ENCODE assay signal across 8 mouse cellular contexts in the genomic region with DNA sequence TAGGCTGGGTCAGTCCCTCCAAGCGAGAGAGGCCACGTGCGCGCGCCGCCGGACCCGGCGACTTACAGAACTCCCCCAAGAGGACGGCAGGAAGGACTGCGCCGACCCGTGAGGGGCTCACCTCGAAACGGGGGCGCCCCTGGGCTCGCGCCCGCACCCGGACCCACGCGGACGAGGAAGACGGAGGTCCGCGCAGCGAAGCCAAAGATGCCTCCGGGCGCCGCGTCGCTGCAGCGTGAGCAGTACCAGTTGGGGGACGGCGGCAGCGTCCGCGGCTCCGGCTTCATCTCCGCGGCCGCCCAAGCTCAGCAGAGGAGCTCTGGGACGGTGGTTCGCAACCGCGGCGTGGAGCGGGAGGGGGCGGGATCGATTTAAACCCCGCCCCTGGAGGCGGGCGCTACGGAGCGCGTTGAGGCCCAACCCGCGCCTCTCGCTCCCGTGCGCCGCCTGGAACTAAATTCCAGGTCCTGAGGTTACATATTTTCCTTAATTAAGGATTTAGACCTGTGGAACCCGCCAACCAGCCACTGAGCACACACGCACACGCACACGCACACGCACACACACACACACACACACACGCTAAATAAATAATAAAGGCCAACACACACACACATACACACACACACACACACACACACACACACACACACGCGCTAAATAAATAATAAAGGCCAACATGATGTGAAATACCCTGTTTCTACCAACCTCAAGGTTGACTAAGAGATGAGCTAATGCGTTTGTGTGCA. TPM values are rescaled to one million over a fixed set of nuclear protein-coding genes. Genes with fewer than 3 reads are reported as not detected.
A peak's percentile ranks its signal among the peaks of the same experiment; 100 is the strongest.
DNase-seq lines count a peak whose midpoint lies in the region; ATAC-seq and TF ChIP-seq lines count a peak whose summit lies in the region.

TSS of gene Gemin5 (minus strand) at position 373 of the 749 bp plus-strand sequence.

- no peaks in the 10 kb centered on the region for H3K27me3 ChIP-seq in forebrain, embryonic 13.5 days
- no peaks in the 10 kb centered on the region for H3K27me3 ChIP-seq in liver, postnatal 0 days (ENCODE audit: insufficient read depth, low read length)
- H3K27me3 ChIP-seq in neural tube, embryonic 13.5 days, result no peaks in the 10 kb centered on the region

- H3K9ac ChIP-seq in forebrain, embryonic 13.5 days, result peak within 1 kb of the TSS; percentile 85
- peak within 1 kb of the TSS; percentile 73 for H3K9ac ChIP-seq in liver, postnatal 0 days (replicated peaks)
- peak within 1 kb of the TSS; percentile 84 for H3K9ac ChIP-seq in neural tube, embryonic 13.5 days

- 0 out of 2 replicates have a peak, but pooled peaks have one; percentile 27 for TF ChIP-seq CTCF in liver, postnatal 0 days (IDR thresholded peaks at IDR 0.05; ENCODE audit: low read depth)

- no peak for TF ChIP-seq EP300 in liver, postnatal 0 days (IDR thresholded peaks at IDR 0.05; ENCODE audit: low read depth)

- H3K4me1 ChIP-seq in forebrain, embryonic 13.5 days, result peaks cover 21% of the 10 kb centered on the region
- H3K4me1 ChIP-seq in liver, postnatal 0 days (ENCODE audit: insufficient read depth), result peaks cover 26% of the 10 kb centered on the region
- peaks cover 22% of the 10 kb centered on the region for H3K4me1 ChIP-seq in neural tube, embryonic 13.5 days (replicated peaks)

- ATAC-seq in cerebellum, adult (ENCODE audit: insufficient number of reproducible peaks, low FRiP score, low TSS enrichment), result peak; percentile 72; the same call in 1 of the 2 replicates
- peak; percentile 89 for ATAC-seq in forebrain, embryonic 13.5 days
- ATAC-seq in liver, postnatal 0 days, result peak; percentile 84
- ATAC-seq in neural tube, embryonic 13.5 days (ENCODE audit: low read depth), result peak; percentile 78

- intact Hi-C loops in heart, postnatal 10 days (cut with DNase I), result loop anchor here (5.0 kb wide), 2 partner anchors 161 to 216 kb away; partner anchors contain the start of gene Larp1

- H3K4me2 ChIP-seq in forebrain, embryonic 13.5 days, result peak within 1 kb of the TSS; percentile 66
- H3K4me2 ChIP-seq in liver, postnatal 0 days (ENCODE audit: low read depth, low read length), result peak within 1 kb of the TSS; percentile 89
- peak within 1 kb of the TSS; percentile 70 for H3K4me2 ChIP-seq in neural tube, embryonic 13.5 days

- WGBS in forebrain, embryonic 13.5 days, result 1% methylated on average over 64 of the region's 71 CpGs
- under 1% methylated on average over 70 of the region's 71 CpGs for WGBS in liver, postnatal 0 days (ENCODE audit: insufficient replicate concordance)
- under 1% methylated on average over 69 of the region's 71 CpGs for WGBS in neural tube, embryonic 13.5 days

- H3K27ac ChIP-seq in forebrain, embryonic 13.5 days, result no peak within 1 kb of the TSS
- peak within 1 kb of the TSS; percentile 77 for H3K27ac ChIP-seq in liver, postnatal 0 days (ENCODE audit: low read depth)
- peak within 1 kb of the TSS; percentile 46 for H3K27ac ChIP-seq in neural tube, embryonic 13.5 days (replicated peaks)

- peaks cover 34% of the 10 kb centered on the region for H3K36me3 ChIP-seq in forebrain, embryonic 13.5 days (ENCODE audit: poor library complexity, severe bottlenecking)
- H3K36me3 ChIP-seq in liver, postnatal 0 days (replicated peaks; ENCODE audit: insufficient read depth, low read length), result peaks cover 13% of the 10 kb centered on the region
- H3K36me3 ChIP-seq in neural tube, embryonic 13.5 days, result peaks cover 36% of the 10 kb centered on the region

- peak; percentile 86 for DNase-seq in ES-CJ7 (ENCODE audit: low read depth, low spot score)
- DNase-seq in heart, postnatal 10 days, result peak; percentile 87 to 88
- peak; percentile 86 for DNase-seq in layer of hippocampus, adult 11-12 months (ENCODE audit: low spot score)
- DNase-seq in liver, postnatal 0 days, result peak; percentile 89
- DNase-seq in telencephalon, adult 2 months (ENCODE audit: low read depth, low spot score), result peak; percentile 68

- H3K4me3 ChIP-seq in forebrain, embryonic 13.5 days, result peak within 1 kb of the TSS; percentile 82
- peak within 1 kb of the TSS; percentile 70 for H3K4me3 ChIP-seq in liver, postnatal 0 days (ENCODE audit: low read depth, low read length)
- H3K4me3 ChIP-seq in neural tube, embryonic 13.5 days, result peak within 1 kb of the TSS; percentile 81

- H3K9me3 ChIP-seq in forebrain, embryonic 13.5 days (replicated peaks), result peaks cover 5% of the 10 kb centered on the region; the same call in 1 of the 2 replicates
- H3K9me3 ChIP-seq in liver, postnatal 0 days (ENCODE audit: low read length), result 0 out of 2 replicates have a peak, but pooled peaks cover 2% of the 10 kb centered on the region
- no peaks in the 10 kb centered on the region for H3K9me3 ChIP-seq in neural tube, embryonic 13.5 days

RNA-seq across cellular contexts. Expression of gene Gemin5, which starts in this region (rescaled TPM):
- 13.9 and 21.2 TPM in 2 replicates for polyA plus RNA-seq in forebrain, embryonic 13.5 days (2015; fragmentation: Nextera tagmentation; extraction: Ambion mirVana)
- total RNA-seq in heart, postnatal 10 days (2021), result 10 to 100 TPM; 10.2 to 11.9 TPM
- 4.2 and 5.3 TPM in 2 replicates for polyA plus RNA-seq in liver, postnatal 0 days (2015; fragmentation: Nextera tagmentation; extraction: Ambion mirVana)
- 12.4 and 17.7 TPM in 2 replicates for polyA plus RNA-seq in neural tube, embryonic 13.5 days (2015; fragmentation: Nextera tagmentation; extraction: Ambion mirVana)
